Mouse (Mus musculus): ENCODE results near the gene Foxb1. TPM values are rescaled to one million over a fixed set of nuclear protein-coding genes. Genes with fewer than 3 reads are reported as not detected.

The Foxb1 gene
- polyA plus RNA-seq, 1 experiment: not detected

DNA sequence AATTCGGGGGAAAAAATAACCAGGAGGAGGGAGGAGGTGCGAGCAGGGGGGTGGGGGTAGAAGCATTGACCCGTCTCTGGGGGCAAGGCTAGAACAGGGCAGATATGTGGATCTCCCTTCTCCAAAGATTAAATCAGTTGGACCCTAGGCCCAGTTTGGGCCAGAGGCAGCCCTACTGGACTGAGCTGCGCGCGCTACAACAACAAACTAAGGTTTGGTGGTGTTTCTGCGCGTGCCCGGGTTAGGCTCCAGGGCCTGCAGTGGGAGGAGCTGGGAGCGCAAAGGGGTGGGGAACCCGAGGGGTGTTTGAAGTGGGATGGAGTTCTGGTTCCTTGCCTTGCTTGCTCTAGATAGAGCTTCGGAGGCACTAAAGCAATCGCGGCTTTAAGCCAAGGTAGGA is 2.0 kb upstream of the Foxb1 start:
- DNase-seq (ENCODE audit: low read depth in 1 of 2, low spot score in 2 of 2): no peak

DNA sequence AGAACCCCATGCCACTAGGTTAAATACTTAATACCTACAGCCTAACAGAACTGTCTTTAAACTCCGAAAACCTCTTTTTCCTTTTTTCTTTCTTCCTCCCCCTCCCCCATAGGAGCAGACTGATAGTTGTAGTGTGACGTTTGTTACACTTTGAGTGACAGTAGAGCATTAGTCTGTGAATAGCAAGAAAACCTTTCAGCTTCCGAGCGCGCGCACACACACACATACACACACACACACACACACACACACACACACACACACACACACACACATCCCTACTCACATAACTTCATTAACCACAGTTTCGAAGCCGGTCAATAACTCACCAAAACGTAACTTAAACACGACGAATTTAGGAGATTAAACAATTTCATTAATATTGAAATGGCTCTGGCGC is 1.5 kb upstream of the Foxb1 start:
- Histone ChIP-seq H3K27ac (ENCODE audit: insufficient read depth, low read length) (no peak overlapping the region), H3K4me3 (ENCODE audit: extremely low read depth, insufficient read depth, insufficient read length) (no peak overlapping the region), H3K4me1 (ENCODE audit: control insufficient read depth, insufficient read depth, insufficient read length) (peaks cover 5% of the 10 kb centered on the region), H3K36me3 (ENCODE audit: control insufficient read depth, insufficient read depth, low read length) (no peaks in the 10 kb centered on the region), H3K27me3 (ENCODE audit: control insufficient read depth, insufficient read depth, low read length) (peaks cover 27% of the 10 kb centered on the region)
- no peak for TF ChIP-seq CTCF (IDR thresholded peaks at IDR 0.05; ENCODE audit: extremely low read depth, insufficient read depth, insufficient read length, insufficient replicate concordance)
- TF ChIP-seq POLR2A (IDR thresholded peaks at IDR 0.05; ENCODE audit: low read depth, low read length): no peak
- no peak for DNase-seq (ENCODE audit: low read depth in 1 of 2, low spot score in 2 of 2)
- 13% methylated on average over 12 of the region's 12 CpGs for WGBS

More for the DNA sequence above, 2.0 kb upstream of the Foxb1 start:
- Histone ChIP-seq H3K4me1 (ENCODE audit: control insufficient read depth, insufficient read depth, insufficient read length) (peaks cover 5% of the 10 kb centered on the region), H3K27me3 (ENCODE audit: control insufficient read depth, insufficient read depth, low read length) (peaks cover 30% of the 10 kb centered on the region), H3K36me3 (ENCODE audit: control insufficient read depth, insufficient read depth, low read length) (no peaks in the 10 kb centered on the region), H3K27ac (ENCODE audit: insufficient read depth, low read length) (no peak overlapping the region), H3K4me3 (ENCODE audit: extremely low read depth, insufficient read depth, insufficient read length) (no peak overlapping the region)
- TF ChIP-seq CTCF (IDR thresholded peaks at IDR 0.05; ENCODE audit: extremely low read depth, insufficient read depth, insufficient read length, insufficient replicate concordance) (no peak), POLR2A (IDR thresholded peaks at IDR 0.05; ENCODE audit: low read depth, low read length) (no peak)
- WGBS: 7% methylated on average over 14 of the region's 14 CpGs

DNA sequence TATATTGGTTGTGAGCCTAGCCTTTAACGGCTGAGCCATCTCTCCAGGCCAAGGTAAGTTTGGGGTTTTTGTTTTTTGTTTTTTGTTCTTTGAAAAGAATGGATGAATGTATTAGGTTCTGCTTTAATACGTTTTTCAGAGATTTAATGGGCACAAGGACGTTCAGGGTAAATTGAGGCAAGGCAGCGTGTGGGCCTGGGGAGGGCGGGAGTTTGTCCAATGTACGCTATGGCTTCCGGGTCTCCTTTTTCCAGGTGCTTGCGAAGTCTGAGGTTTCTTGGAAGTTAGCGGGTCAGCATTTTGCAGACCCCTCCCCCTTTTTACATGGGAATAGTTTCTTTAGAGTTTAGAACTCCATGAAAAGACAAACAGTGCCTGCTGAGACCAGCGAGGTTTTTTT is 829 bp upstream of the Foxb1 start:
- no peak for TF ChIP-seq CTCF (IDR thresholded peaks at IDR 0.05; ENCODE audit: extremely low read depth, insufficient read depth, insufficient read length, insufficient replicate concordance)
- no peak for TF ChIP-seq POLR2A (IDR thresholded peaks at IDR 0.05; ENCODE audit: low read depth, low read length)
- H3K4me1 ChIP-seq (ENCODE audit: control insufficient read depth, insufficient read depth, insufficient read length): peaks cover 5% of the 10 kb centered on the region
- H3K27me3 ChIP-seq (ENCODE audit: control insufficient read depth, insufficient read depth, low read length): peaks cover 27% of the 10 kb centered on the region
- WGBS: 10% methylated on average over 10 of the region's 10 CpGs
- H3K4me3 ChIP-seq (ENCODE audit: extremely low read depth, insufficient read depth, insufficient read length): no peak overlapping the region
- H3K36me3 ChIP-seq (ENCODE audit: control insufficient read depth, insufficient read depth, low read length): no peaks in the 10 kb centered on the region
- no peak for DNase-seq (ENCODE audit: low read depth in 1 of 2, low spot score in 2 of 2)
- no peak overlapping the region for H3K27ac ChIP-seq (ENCODE audit: insufficient read depth, low read length)

DNA sequence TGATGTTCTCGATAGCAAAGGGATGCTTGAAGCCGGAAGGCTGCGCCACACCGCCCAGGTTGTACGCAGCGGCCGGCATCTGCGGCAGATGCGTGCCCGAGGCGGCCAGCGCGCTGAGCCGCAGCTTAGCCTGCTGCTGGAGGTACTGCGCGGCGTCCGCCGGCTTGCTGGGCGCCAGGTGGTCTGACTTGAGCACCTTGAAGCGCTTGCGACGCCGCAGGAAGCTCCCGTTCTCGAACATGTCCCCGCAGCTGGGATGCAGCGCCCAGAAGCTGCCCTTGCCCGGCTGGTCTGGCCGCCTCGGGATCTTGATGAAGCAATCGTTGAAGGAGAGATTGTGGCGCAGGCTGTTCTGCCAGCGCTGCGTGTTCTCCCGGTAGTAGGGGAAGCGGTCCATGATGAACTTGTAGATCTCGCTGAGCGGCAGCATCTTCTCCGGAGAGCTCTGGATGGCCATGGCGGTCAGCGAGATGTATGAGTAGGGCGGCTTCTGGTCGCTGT is 969 bp downstream of the Foxb1 start:
- Histone ChIP-seq H3K27me3 (ENCODE audit: control insufficient read depth, insufficient read depth, low read length) (peaks cover 32% of the 10 kb centered on the region), H3K4me1 (ENCODE audit: control insufficient read depth, insufficient read depth, insufficient read length) (peaks cover 5% of the 10 kb centered on the region), H3K4me3 (ENCODE audit: extremely low read depth, insufficient read depth, insufficient read length) (no peak overlapping the region), H3K36me3 (ENCODE audit: control insufficient read depth, insufficient read depth, low read length) (no peaks in the 10 kb centered on the region), H3K27ac (ENCODE audit: insufficient read depth, low read length) (no peak overlapping the region)
- TF ChIP-seq POLR2A (IDR thresholded peaks at IDR 0.05; ENCODE audit: low read depth, low read length): no peak
- TF ChIP-seq CTCF (IDR thresholded peaks at IDR 0.05; ENCODE audit: extremely low read depth, insufficient read depth, insufficient read length, insufficient replicate concordance): no peak
- WGBS: 4% methylated on average over 44 of the region's 44 CpGs
- no peak for DNase-seq (ENCODE audit: low read depth in 1 of 2, low spot score in 2 of 2)

DNA sequence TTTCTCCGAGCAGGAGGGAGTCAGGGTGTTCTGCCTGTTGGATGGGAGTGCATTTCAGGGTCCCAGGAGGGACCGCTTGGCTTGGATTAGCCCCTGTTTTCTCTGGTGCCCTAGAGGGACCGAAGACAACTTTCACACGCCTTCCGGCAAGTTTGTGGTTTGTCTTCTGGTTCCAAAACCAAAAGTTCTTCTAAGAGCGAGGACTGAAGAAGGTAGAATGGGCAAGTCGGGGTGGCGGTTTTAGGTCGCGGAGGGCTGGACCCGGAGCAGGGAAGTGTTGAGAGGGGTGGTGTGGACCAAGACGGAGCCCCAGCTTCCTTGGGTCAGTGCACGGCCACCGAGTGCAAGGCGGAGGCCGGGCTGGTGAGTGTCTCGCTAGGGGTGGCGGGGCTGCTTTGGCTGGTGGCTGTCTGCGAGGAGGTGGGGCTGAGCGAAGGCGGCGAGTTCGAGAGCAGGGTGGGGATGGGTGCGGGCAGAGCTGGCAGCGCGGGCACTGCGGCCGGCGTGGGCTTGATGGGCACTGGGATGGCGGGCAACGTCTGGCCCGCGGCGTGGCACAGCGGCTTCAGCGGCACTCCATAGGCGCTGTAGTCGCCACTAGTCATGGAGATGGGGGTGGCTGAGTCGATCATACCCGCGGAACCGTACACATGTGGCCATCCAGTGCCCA is 1.7 kb downstream of the Foxb1 start:
- TF ChIP-seq POLR2A (IDR thresholded peaks at IDR 0.05; ENCODE audit: low read depth, low read length) (no peak), CTCF (IDR thresholded peaks at IDR 0.05; ENCODE audit: extremely low read depth, insufficient read depth, insufficient read length, insufficient replicate concordance) (no peak)
- DNase-seq (ENCODE audit: low read depth in 1 of 2, low spot score in 2 of 2): no peak
- H3K27me3 ChIP-seq (ENCODE audit: control insufficient read depth, insufficient read depth, low read length): peaks cover 30% of the 10 kb centered on the region
- no peaks in the 10 kb centered on the region for H3K36me3 ChIP-seq (ENCODE audit: control insufficient read depth, insufficient read depth, low read length)
- WGBS: 4% methylated on average over 42 of the region's 42 CpGs
- H3K4me1 ChIP-seq (ENCODE audit: control insufficient read depth, insufficient read depth, insufficient read length): peaks cover 5% of the 10 kb centered on the region
- no peak overlapping the region for H3K27ac ChIP-seq (ENCODE audit: insufficient read depth, low read length)
- no peak overlapping the region for H3K4me3 ChIP-seq (ENCODE audit: extremely low read depth, insufficient read depth, insufficient read length)

DNA sequence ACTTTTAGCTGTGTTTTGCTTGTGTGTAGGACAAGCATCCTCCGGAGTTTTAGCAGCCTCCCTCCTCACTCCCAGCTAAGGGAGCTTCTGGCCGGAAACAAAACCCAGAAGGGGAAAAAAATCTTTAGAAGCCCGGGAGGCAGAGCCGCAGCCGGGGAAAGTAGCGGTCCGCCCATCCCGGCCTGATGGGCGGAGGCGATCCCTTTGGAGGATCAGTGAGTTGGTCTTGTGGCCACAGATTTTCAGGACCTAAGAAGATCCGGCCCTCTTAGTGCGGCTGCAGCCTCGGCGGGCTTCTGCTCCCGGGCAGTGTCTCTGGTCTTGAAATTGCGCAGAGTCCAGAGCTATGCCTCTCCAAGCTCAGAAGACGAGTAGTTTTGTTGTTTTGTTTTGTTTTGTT is 2.2 kb downstream of the Foxb1 start:
- H3K4me3 ChIP-seq (ENCODE audit: extremely low read depth, insufficient read depth, insufficient read length): no peak overlapping the region
- no peak for DNase-seq (ENCODE audit: low read depth in 1 of 2, low spot score in 2 of 2)
- H3K27me3 ChIP-seq (ENCODE audit: control insufficient read depth, insufficient read depth, low read length): peaks cover 30% of the 10 kb centered on the region
- TF ChIP-seq POLR2A (IDR thresholded peaks at IDR 0.05; ENCODE audit: low read depth, low read length): no peak
- TF ChIP-seq CTCF (IDR thresholded peaks at IDR 0.05; ENCODE audit: extremely low read depth, insufficient read depth, insufficient read length, insufficient replicate concordance): no peak
- peaks cover 5% of the 10 kb centered on the region for H3K4me1 ChIP-seq (ENCODE audit: control insufficient read depth, insufficient read depth, insufficient read length)
- no peak overlapping the region for H3K27ac ChIP-seq (ENCODE audit: insufficient read depth, low read length)
- H3K36me3 ChIP-seq (ENCODE audit: control insufficient read depth, insufficient read depth, low read length): no peaks in the 10 kb centered on the region
- 2% methylated on average over 17 of the region's 17 CpGs for WGBS

DNA sequence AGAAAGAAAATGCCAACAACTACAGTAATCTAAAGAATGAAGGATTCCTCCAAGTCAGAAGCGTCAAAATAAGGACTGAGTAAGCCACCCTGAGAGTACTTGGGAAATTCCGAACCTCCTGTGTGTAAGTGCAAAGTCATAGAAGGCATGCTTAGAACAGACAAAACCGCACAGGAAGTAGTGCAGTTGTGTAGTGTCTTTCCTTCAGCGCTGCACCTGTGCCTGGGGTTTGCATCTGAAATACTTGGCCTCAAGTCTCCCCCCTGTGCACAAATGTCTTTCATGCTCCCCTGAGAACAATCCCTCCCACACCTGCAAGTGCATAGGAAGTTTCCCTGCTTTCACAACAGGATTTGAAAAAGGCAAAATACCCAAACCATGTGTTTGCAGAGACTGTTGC is 3.5 kb downstream of the Foxb1 start:
- Histone ChIP-seq H3K27ac (ENCODE audit: insufficient read depth, low read length) (no peak overlapping the region), H3K27me3 (ENCODE audit: control insufficient read depth, insufficient read depth, low read length) (peaks cover 26% of the 10 kb centered on the region), H3K4me1 (ENCODE audit: control insufficient read depth, insufficient read depth, insufficient read length) (peaks cover 5% of the 10 kb centered on the region), H3K36me3 (ENCODE audit: control insufficient read depth, insufficient read depth, low read length) (no peaks in the 10 kb centered on the region), H3K4me3 (ENCODE audit: extremely low read depth, insufficient read depth, insufficient read length) (no peak overlapping the region)
- no peak for DNase-seq (ENCODE audit: low read depth in 1 of 2, low spot score in 2 of 2)
- WGBS: 7% methylated on average over 4 of the region's 4 CpGs
- TF ChIP-seq POLR2A (IDR thresholded peaks at IDR 0.05; ENCODE audit: low read depth, low read length): no peak
- TF ChIP-seq CTCF (IDR thresholded peaks at IDR 0.05; ENCODE audit: extremely low read depth, insufficient read depth, insufficient read length, insufficient replicate concordance): no peak
